Mouse (Mus musculus) E14TG2a.4 (cell line): ENCODE measurements around the gene Adh1.

ENCODE experiments used
- CTCF ChIP-seq: conservative IDR thresholded peaks from 2 replicates; pipeline ENCODE4 v1.5.1; 2014; ENCODE audit warnings: low read length
- POU5F1 ChIP-seq: IDR thresholded peaks from 2 replicates; pipeline ENCODE4 v1.6.1; 2014; ENCODE audit warnings: low read length, borderline replicate concordance

GRCm38 (mm10) chr3:138225331-138225730 is 35.5 kb upstream of the Adh1 start:
- TF ChIP-seq CTCF (no peak), POU5F1 (no peak)
